Mouse (Mus musculus): ENCODE measurements around the gene Pa2g4. TPM values are rescaled to one million over a fixed set of nuclear protein-coding genes. Genes with fewer than 3 reads are reported as not detected.

The Pa2g4 gene
- polyA plus RNA-seq, 1 experiment from 2014 or later: 262 TPM

- no peaks in the 10 kb centered on the region for H3K9me3 ChIP-seq (replicated peaks)
- peak; percentile 32 for DNase-seq (ENCODE audit: low spot score)
- H3K36me3 ChIP-seq: peaks cover 22% of the 10 kb centered on the region
- H3K4me1 ChIP-seq: peaks cover 28% of the 10 kb centered on the region
- WGBS: 1% methylated on average over 11 of the region's 11 CpGs
- peaks cover 91% of the 10 kb centered on the region for H3K27me3 ChIP-seq (ENCODE audit: low read depth, poor library complexity, severe bottlenecking)
- H3K4me3 ChIP-seq: peak overlapping the region; percentile 80
- peak overlapping the region; percentile 82 for H3K27ac ChIP-seq (replicated peaks)
These were observed 41.6 kb downstream of the Pa2g4 start for GRCm38 (mm10) chr10:128524111-128524731.

DNA sequence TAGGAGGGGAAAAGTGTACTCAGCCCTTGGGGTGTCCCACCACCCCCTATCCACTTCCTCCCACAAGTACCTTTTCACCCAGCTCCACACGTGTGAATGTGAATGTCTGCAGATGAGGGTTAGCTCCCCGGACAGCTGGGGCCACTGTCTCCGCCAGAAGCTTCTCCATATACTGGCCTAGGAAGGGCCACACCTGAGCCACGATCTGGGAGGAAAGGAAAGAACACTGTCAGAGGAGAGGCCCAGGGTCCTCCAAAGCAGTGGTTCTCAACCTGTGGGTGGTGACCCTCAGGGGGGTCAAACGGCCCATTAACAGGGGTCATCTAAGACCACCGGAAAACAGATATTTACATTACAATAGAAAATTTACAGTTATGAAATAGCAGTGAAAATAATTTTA lies 43.4 kb downstream of the Pa2g4 start:
- no peak overlapping the region for H3K4me3 ChIP-seq
- WGBS: 77% methylated on average over 6 of the region's 6 CpGs
- H3K9me3 ChIP-seq (replicated peaks): no peaks in the 10 kb centered on the region
- peaks cover 29% of the 10 kb centered on the region for H3K4me1 ChIP-seq
- DNase-seq (ENCODE audit: low spot score): no peak
- H3K27me3 ChIP-seq (ENCODE audit: low read depth, poor library complexity, severe bottlenecking): peaks cover 93% of the 10 kb centered on the region
- peaks cover 32% of the 10 kb centered on the region for H3K36me3 ChIP-seq
- H3K27ac ChIP-seq (replicated peaks): no peak overlapping the region

DNA sequence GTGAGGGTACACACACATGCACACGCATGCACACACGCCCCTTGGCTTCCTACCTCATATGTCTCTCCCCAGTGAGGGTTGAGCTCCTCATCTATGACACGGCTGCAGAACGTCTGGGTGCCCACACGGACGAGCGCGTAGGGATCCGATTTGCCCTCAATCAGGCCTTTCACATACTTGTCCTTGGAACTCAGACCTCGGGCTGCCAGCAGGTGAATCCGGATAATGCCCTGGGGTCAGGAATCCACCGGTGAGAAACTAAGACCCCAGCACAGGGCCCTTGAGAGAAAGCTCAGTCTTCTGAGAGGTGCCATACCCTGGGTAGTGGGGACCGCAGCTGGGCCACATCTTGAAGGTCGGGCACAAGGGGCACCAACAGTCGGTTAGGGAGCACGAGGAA lies 45.2 kb downstream of the Pa2g4 start:
- Histone ChIP-seq H3K4me3 (no peak overlapping the region), H3K36me3 (peaks cover 37% of the 10 kb centered on the region), H3K4me1 (peaks cover 25% of the 10 kb centered on the region), H3K9me3 (replicated peaks) (no peaks in the 10 kb centered on the region), H3K27ac (replicated peaks) (no peak overlapping the region), H3K27me3 (ENCODE audit: low read depth, poor library complexity, severe bottlenecking) (peaks cover 98% of the 10 kb centered on the region)
- 87% methylated on average over 16 of the region's 16 CpGs for WGBS
- no peak for DNase-seq (ENCODE audit: low spot score)

DNA sequence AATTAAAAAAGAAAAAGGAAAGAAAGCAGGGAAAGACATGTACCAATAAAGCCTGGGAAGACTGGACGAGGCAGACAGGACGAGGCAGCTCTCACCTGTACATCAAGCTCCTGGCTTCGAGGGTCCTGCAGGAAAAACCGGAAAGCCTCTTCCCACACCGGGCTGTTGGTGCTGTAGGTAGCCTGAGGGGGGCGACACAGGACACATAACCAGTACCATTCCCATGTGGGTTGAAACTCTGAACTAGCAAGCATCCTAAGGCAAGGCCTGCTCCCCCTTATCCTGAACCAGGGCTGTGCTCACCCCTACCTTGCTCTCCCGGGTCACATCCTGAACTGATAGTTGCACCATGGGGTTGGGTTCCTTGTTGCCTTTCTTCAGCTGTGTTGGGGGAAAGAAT lies 47.0 kb downstream of the Pa2g4 start:
- WGBS: 72% methylated on average over 7 of the region's 7 CpGs
- H3K9me3 ChIP-seq (replicated peaks): no peaks in the 10 kb centered on the region
- peaks cover 8% of the 10 kb centered on the region; the same call in 1 of the 2 replicates for H3K4me1 ChIP-seq
- peaks cover 45% of the 10 kb centered on the region for H3K36me3 ChIP-seq
- no peak overlapping the region for H3K4me3 ChIP-seq
- no peak overlapping the region for H3K27ac ChIP-seq (replicated peaks)
- no peak for DNase-seq (ENCODE audit: low spot score)
- peaks cover 89% of the 10 kb centered on the region for H3K27me3 ChIP-seq (ENCODE audit: low read depth, poor library complexity, severe bottlenecking)

DNA sequence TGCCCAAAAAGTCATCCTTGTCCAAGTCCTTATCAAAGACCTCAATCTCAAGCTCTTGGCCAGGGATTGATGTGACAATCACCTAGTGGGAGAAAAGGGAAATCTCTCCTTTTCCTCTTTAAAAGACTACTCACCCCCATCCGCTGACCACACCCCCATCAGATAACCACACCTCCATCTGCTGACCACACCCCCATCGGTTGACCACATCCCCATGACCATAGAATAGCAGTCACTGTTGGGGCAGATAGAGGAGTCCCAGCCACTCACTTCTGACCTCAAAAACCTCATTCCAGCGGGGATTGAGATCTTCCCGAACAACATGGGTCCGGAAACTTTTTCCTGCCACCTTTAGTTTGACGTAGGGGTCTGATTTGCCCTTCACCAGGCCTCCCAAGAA lies 49.1 kb downstream of the Pa2g4 start:
- Histone ChIP-seq H3K27me3 (ENCODE audit: low read depth, poor library complexity, severe bottlenecking) (peaks cover 67% of the 10 kb centered on the region), H3K27ac (replicated peaks) (no peak overlapping the region), H3K36me3 (peaks cover 44% of the 10 kb centered on the region), H3K4me3 (no peak overlapping the region), H3K9me3 (replicated peaks) (no peaks in the 10 kb centered on the region), H3K4me1 (peaks cover 7% of the 10 kb centered on the region; the same call in 1 of the 2 replicates)
- 14% methylated on average over 6 of the region's 6 CpGs for WGBS
- no peak for DNase-seq (ENCODE audit: low spot score)

GRCm38 (mm10) chr10:128516029-128516428 lies 49.8 kb downstream of the Pa2g4 start:
- Histone ChIP-seq H3K4me3 (peak overlapping the region; percentile 30), H3K27ac (replicated peaks) (no peak overlapping the region), H3K4me1 (peaks cover 7% of the 10 kb centered on the region; the same call in 1 of the 2 replicates), H3K27me3 (ENCODE audit: low read depth, poor library complexity, severe bottlenecking) (peaks cover 61% of the 10 kb centered on the region), H3K9me3 (replicated peaks) (no peaks in the 10 kb centered on the region), H3K36me3 (peaks cover 44% of the 10 kb centered on the region)
- no peak for DNase-seq (ENCODE audit: low spot score)
- WGBS: 4% methylated on average over 20 of the region's 20 CpGs

DNA sequence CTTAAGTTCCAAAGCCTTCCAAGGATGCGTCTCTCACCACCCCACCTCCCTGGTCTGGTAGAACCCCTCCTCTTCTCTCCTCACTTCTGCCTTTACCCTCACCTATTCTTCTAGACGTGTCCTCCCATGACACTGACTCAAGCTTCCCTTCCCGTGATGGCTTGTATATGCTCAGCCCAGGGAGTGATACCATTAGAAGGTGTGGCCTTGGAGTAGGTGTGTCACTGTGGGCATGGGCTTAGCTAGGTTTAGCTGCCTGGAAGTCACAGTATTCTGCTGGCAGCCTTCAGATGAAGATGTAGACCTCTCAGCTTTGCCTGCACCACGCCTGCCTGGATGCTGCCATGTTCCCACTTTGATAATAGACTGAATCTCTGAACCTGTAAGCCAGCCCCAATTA lies 50.7 kb downstream of the Pa2g4 start:
- Histone ChIP-seq H3K27ac (replicated peaks) (no peak overlapping the region), H3K4me1 (peaks cover 7% of the 10 kb centered on the region; the same call in 1 of the 2 replicates), H3K27me3 (ENCODE audit: low read depth, poor library complexity, severe bottlenecking) (peaks cover 53% of the 10 kb centered on the region), H3K9me3 (replicated peaks) (no peaks in the 10 kb centered on the region), H3K4me3 (no peak overlapping the region), H3K36me3 (peaks cover 48% of the 10 kb centered on the region)
- 75% methylated on average over 4 of the region's 4 CpGs for WGBS
- DNase-seq (ENCODE audit: low spot score): no peak

DNA sequence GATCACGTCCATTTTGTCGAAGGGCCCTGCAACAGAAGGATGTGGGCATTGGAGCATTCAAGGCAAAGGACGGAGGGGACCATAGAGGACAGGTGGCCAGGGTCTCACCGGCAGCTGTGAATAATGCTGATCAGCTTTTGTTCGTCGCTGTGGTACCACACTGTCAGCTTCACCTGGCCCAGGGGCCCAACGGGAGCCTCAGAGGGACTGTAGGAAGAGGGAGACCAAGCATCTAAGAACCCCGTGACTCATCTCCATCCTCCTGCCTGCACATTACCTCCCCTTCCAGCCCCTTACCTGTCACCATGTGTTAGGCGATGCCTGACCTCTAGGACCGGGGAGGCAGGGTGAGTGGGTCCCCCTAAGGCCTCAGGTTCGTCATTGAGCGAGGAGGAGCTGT lies 54.0 kb downstream of the Pa2g4 start:
- Histone ChIP-seq H3K27me3 (ENCODE audit: low read depth, poor library complexity, severe bottlenecking) (peaks cover 20% of the 10 kb centered on the region), H3K9me3 (replicated peaks) (no peaks in the 10 kb centered on the region), H3K36me3 (peaks cover 33% of the 10 kb centered on the region), H3K4me1 (peaks cover 5% of the 10 kb centered on the region; the same call in 1 of the 2 replicates), H3K4me3 (no peak overlapping the region), H3K27ac (replicated peaks) (no peak overlapping the region)
- 80% methylated on average over 12 of the region's 12 CpGs for WGBS
- no peak for DNase-seq (ENCODE audit: low spot score)

DNA sequence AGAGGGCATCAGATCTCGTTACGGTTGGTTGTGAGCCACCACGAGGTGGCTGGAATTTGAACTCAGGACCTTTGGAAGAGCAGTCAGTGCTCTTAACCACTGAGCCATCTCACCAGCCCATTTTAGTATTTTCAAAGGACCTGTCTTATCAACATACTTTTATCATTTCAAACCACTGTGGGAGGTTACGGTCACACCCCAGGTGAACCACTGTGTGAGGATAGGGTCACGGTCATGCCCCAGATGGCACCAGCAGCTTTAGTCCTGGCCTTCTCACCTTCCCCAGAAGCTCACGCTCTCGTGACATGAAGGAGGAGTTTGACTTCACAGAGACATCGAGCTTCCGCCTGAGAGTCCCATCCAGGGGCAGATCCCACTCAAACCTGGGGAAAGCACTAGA lies 54.6 kb downstream of the Pa2g4 start:
- no peak for DNase-seq (ENCODE audit: low spot score)
- Histone ChIP-seq H3K27ac (replicated peaks) (no peak overlapping the region), H3K9me3 (replicated peaks) (no peaks in the 10 kb centered on the region), H3K36me3 (peaks cover 33% of the 10 kb centered on the region), H3K4me3 (no peak overlapping the region), H3K27me3 (ENCODE audit: low read depth, poor library complexity, severe bottlenecking) (peaks cover 15% of the 10 kb centered on the region), H3K4me1 (peaks cover 4% of the 10 kb centered on the region; the same call in 1 of the 2 replicates)
- WGBS: 93% methylated on average over 9 of the region's 9 CpGs

GRCm38 (mm10) chr10:128510301-128510700 lies 55.5 kb downstream of the Pa2g4 start:
- no peak overlapping the region; the same call in 1 of the 2 replicates for H3K4me3 ChIP-seq
- no peak for DNase-seq (ENCODE audit: low spot score)
- H3K27me3 ChIP-seq (ENCODE audit: low read depth, poor library complexity, severe bottlenecking): peaks cover 6% of the 10 kb centered on the region
- H3K36me3 ChIP-seq: peaks cover 32% of the 10 kb centered on the region
- H3K9me3 ChIP-seq (replicated peaks): no peaks in the 10 kb centered on the region
- H3K4me1 ChIP-seq: no peaks in the 10 kb centered on the region
- H3K27ac ChIP-seq (replicated peaks): no peak overlapping the region
- 89% methylated on average over 11 of the region's 11 CpGs for WGBS

DNA sequence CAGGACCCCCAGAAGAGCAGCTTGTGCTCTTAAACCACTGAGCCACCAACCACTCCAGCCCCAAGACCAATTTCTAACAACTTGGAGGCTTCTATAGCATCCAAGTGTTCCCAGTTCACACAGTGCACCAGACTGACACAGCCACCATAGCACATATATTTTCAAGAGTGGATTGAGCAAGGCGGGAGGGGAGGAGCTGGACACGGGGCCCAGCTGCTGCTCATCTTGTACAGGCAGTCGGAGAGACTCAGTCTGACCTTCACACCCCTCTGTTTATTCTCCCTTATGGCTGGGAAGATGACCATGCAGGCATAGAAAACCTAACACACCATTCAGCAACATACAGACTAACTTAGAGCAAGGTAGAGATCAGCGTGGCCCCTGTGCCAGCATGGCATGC lies 56.0 kb downstream of the Pa2g4 start:
- Histone ChIP-seq H3K36me3 (peaks cover 27% of the 10 kb centered on the region), H3K4me3 (no peak overlapping the region), H3K27ac (replicated peaks) (no peak overlapping the region), H3K9me3 (replicated peaks) (no peaks in the 10 kb centered on the region), H3K4me1 (no peaks in the 10 kb centered on the region), H3K27me3 (ENCODE audit: low read depth, poor library complexity, severe bottlenecking) (peaks cover 1% of the 10 kb centered on the region)
- no peak for DNase-seq (ENCODE audit: low spot score)
- WGBS: 91% methylated on average over 4 of the region's 4 CpGs

GRCm38 (mm10) chr10:128509203-128509602 lies 56.6 kb downstream of the Pa2g4 start:
- Histone ChIP-seq H3K4me3 (no peak overlapping the region), H3K36me3 (peaks cover 26% of the 10 kb centered on the region), H3K4me1 (no peaks in the 10 kb centered on the region), H3K27me3 (ENCODE audit: low read depth, poor library complexity, severe bottlenecking) (no peaks in the 10 kb centered on the region), H3K9me3 (replicated peaks) (no peaks in the 10 kb centered on the region), H3K27ac (replicated peaks) (no peak overlapping the region)
- DNase-seq (ENCODE audit: low spot score): no peak
- WGBS: 94% methylated on average over 9 of the region's 9 CpGs

DNA sequence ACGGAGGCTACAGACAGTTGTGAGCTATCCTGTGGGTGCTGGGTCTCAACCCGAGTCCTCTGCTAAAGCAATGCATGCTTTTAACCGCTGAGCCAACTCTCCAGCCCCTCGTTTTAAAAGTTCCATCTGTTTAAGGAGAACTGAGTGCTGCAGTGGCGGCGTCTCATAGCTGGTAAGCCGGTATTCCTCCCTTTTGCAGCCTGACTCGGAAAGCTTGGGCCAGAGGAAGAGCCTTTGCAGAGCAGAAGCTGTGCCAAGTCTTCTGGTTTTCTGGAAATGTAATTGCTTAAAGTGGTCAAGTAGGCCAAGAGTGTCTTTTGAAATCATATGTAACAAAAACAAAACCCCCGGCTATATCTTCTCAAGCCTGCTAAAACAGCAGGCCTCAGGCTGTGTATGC lies 57.5 kb downstream of the Pa2g4 start:
- H3K9me3 ChIP-seq (replicated peaks): no peaks in the 10 kb centered on the region
- peaks cover 26% of the 10 kb centered on the region for H3K36me3 ChIP-seq
- no peaks in the 10 kb centered on the region for H3K4me1 ChIP-seq
- H3K27ac ChIP-seq (replicated peaks): no peak overlapping the region
- H3K4me3 ChIP-seq: no peak overlapping the region
- DNase-seq (ENCODE audit: low spot score): no peak
- 88% methylated on average over 9 of the region's 9 CpGs for WGBS
- H3K27me3 ChIP-seq (ENCODE audit: low read depth, poor library complexity, severe bottlenecking): no peaks in the 10 kb centered on the region
